Comparison of ENCODE assay signal across 10 mouse cellular contexts in the genomic region with DNA sequence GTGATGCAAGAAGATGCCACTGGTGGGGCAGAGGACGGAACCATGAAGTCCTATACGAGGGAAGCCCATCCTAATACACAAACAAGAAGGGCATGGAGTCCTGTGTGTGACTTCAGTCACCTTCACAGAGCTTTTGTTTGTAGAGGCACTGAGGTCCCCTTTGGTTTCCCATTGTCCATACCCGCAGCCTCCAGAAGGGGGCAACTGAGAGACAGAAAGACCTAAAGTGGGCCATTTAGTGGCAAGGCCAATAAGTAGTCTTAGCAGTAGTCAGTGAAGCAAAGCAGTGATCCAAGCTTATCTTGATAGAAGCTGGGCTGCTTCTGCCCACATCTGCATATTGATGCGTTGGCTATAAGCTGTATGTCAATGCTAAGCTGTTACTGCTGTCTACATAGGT.
DNase-seq lines count a peak whose midpoint lies in the region; ATAC-seq and TF ChIP-seq lines count a peak whose summit lies in the region.
"Had no signal": no experiment of that assay in that cellular context is flagged by ENCODE, and none has a peak within 500 bp of the region (broad histone marks: within the 10 kb centered on the region; RNA-seq: fewer than 3 reads in every experiment).

No protein-coding gene starts in this region.

- ATAC-seq in forebrain, embryonic 14.5 days = no peak
- ATAC-seq in forebrain, embryonic 11.5 days (replicated peaks; ENCODE audit: low FRiP score) = no peak
- no peak for ATAC-seq in midbrain, postnatal 0 days (ENCODE audit: low FRiP score)
- ATAC-seq in midbrain, embryonic 14.5 days (ENCODE audit: low FRiP score, low TSS enrichment) = no peak
- ATAC-seq in erythroblast, adult 5-6 weeks (replicated peaks; ENCODE audit: low FRiP score, poor library complexity, severe bottlenecking) = no peak

- 64% methylated on average over 4 of the region's 4 CpGs for WGBS in forebrain, embryonic 14.5 days
- WGBS in forebrain, embryonic 11.5 days = 70% methylated on average over 4 of the region's 4 CpGs
- WGBS in midbrain, postnatal 0 days = 69% methylated on average over 4 of the region's 4 CpGs
- WGBS in midbrain, embryonic 14.5 days = 60% methylated on average over 4 of the region's 4 CpGs

- peak; percentile 65 for TF ChIP-seq CTCF in midbrain, postnatal 0 days (IDR thresholded peaks at IDR 0.05)

- H3K9me3 ChIP-seq in forebrain, embryonic 14.5 days (replicated peaks; ENCODE audit: control insufficient read depth, low read length) = no peaks in the 10 kb centered on the region
- H3K9me3 ChIP-seq in forebrain, embryonic 11.5 days (ENCODE audit: control insufficient read depth, low read length) = no peaks in the 10 kb centered on the region
- no peaks in the 10 kb centered on the region for H3K9me3 ChIP-seq in midbrain, postnatal 0 days (ENCODE audit: low read length)
- H3K9me3 ChIP-seq in midbrain, embryonic 14.5 days (ENCODE audit: control insufficient read depth, low read length) = no peaks in the 10 kb centered on the region
- H3K9me3 ChIP-seq: heart, embryonic 13.5 days had no signal

- no peaks in the 10 kb centered on the region for H3K36me3 ChIP-seq in forebrain, embryonic 14.5 days (ENCODE audit: control insufficient read depth, insufficient read depth, low read length)
- H3K36me3 ChIP-seq in forebrain, embryonic 11.5 days (ENCODE audit: control insufficient read depth, insufficient read depth, low read length) = no peaks in the 10 kb centered on the region
- H3K36me3 ChIP-seq in midbrain, postnatal 0 days (ENCODE audit: insufficient read depth, low read length) = no peaks in the 10 kb centered on the region
- no peaks in the 10 kb centered on the region for H3K36me3 ChIP-seq in midbrain, embryonic 14.5 days (ENCODE audit: control insufficient read depth, insufficient read depth, low read length)
- H3K36me3 ChIP-seq: heart, embryonic 13.5 days had no signal

- H3K4me2 ChIP-seq in forebrain, embryonic 14.5 days (ENCODE audit: low read length) = no peak overlapping the region
- H3K4me2 ChIP-seq in forebrain, embryonic 11.5 days (ENCODE audit: low read depth, low read length, severe bottlenecking) = no peak overlapping the region
- H3K4me2 ChIP-seq in midbrain, postnatal 0 days (ENCODE audit: low read depth, low read length, poor library complexity, severe bottlenecking) = no peak overlapping the region
- H3K4me2 ChIP-seq in midbrain, embryonic 14.5 days (ENCODE audit: low read length) = no peak overlapping the region
- H3K4me2 ChIP-seq: heart, embryonic 13.5 days had no signal

- H3K4me3 ChIP-seq in forebrain, embryonic 14.5 days (ENCODE audit: low read depth, low read length) = no peak overlapping the region
- no peak overlapping the region for H3K4me3 ChIP-seq in forebrain, embryonic 11.5 days (ENCODE audit: low read depth, low read length)
- no peak overlapping the region for H3K4me3 ChIP-seq in midbrain, postnatal 0 days (ENCODE audit: low read depth, low read length)
- no peak overlapping the region for H3K4me3 ChIP-seq in midbrain, embryonic 14.5 days (replicated peaks; ENCODE audit: low read depth, low read length)
- H3K4me3 ChIP-seq: heart, embryonic 13.5 days had no signal

- no peak overlapping the region for H3K9ac ChIP-seq in forebrain, embryonic 14.5 days (ENCODE audit: low read length)
- H3K9ac ChIP-seq in forebrain, embryonic 11.5 days (ENCODE audit: low read length) = no peak overlapping the region
- H3K9ac ChIP-seq in midbrain, postnatal 0 days (replicated peaks; ENCODE audit: low read length, poor library complexity, severe bottlenecking) = no peak overlapping the region
- H3K9ac ChIP-seq in midbrain, embryonic 14.5 days (replicated peaks; ENCODE audit: low read length) = no peak overlapping the region
- H3K9ac ChIP-seq: heart, embryonic 13.5 days had no signal

- DNase-seq in forebrain, embryonic 14.5 days (ENCODE audit: low spot score) = peak; percentile 37
- DNase-seq in forebrain, embryonic 11.5 days (ENCODE audit: low spot score) = no peak
- no peak for DNase-seq in midbrain, postnatal 0 days (ENCODE audit: low spot score)
- no peak for DNase-seq in midbrain, embryonic 14.5 days
- DNase-seq in embryo, embryonic 11 days = peak; percentile 42
- DNase-seq in retina, embryonic 14.5 days (ENCODE audit: low spot score) = peak; percentile 64
- DNase-seq in layer of hippocampus, adult 9-11 months = no peak

- H3K27ac ChIP-seq in forebrain, embryonic 14.5 days (ENCODE audit: low read depth, low read length) = no peak overlapping the region
- no peak overlapping the region for H3K27ac ChIP-seq in forebrain, embryonic 11.5 days (ENCODE audit: low read depth, low read length)
- no peak overlapping the region for H3K27ac ChIP-seq in midbrain, postnatal 0 days (ENCODE audit: low read depth, low read length)
- H3K27ac ChIP-seq in midbrain, embryonic 14.5 days (replicated peaks; ENCODE audit: low read depth, low read length) = no peak overlapping the region
- H3K27ac ChIP-seq: heart, embryonic 13.5 days; macrophage had no signal

- peaks cover 5% of the 10 kb centered on the region; the same call in 1 of the 2 replicates for H3K4me1 ChIP-seq in forebrain, embryonic 14.5 days (ENCODE audit: control insufficient read depth, insufficient read depth, low read length)
- H3K4me1 ChIP-seq in forebrain, embryonic 11.5 days (replicated peaks; ENCODE audit: control insufficient read depth, insufficient read depth, low read length) = peaks cover 4% of the 10 kb centered on the region; the same call in 1 of the 2 replicates
- H3K4me1 ChIP-seq in midbrain, postnatal 0 days (ENCODE audit: insufficient read depth, low read length) = peaks cover 10% of the 10 kb centered on the region; the same call in 1 of the 2 replicates
- peaks cover 23% of the 10 kb centered on the region for H3K4me1 ChIP-seq in midbrain, embryonic 14.5 days (ENCODE audit: control insufficient read depth, insufficient read depth, low read length)

- H3K27me3 ChIP-seq in forebrain, embryonic 14.5 days (replicated peaks; ENCODE audit: control insufficient read depth, insufficient read depth, low read length) = no peaks in the 10 kb centered on the region
- H3K27me3 ChIP-seq in forebrain, embryonic 11.5 days (ENCODE audit: control insufficient read depth, insufficient read depth, low read length) = no peaks in the 10 kb centered on the region
- H3K27me3 ChIP-seq in midbrain, postnatal 0 days (ENCODE audit: insufficient read depth, low read length) = no peaks in the 10 kb centered on the region
- no peaks in the 10 kb centered on the region for H3K27me3 ChIP-seq in midbrain, embryonic 14.5 days (ENCODE audit: control insufficient read depth, insufficient read depth, low read length)

Comparison
In these comparisons a context has a peak if more than half of its experiments do, and no peak if none do; other contexts are left out.
1. DNase-seq: peak in forebrain, embryonic 14.5 days (single experiment), embryo, embryonic 11 days (single experiment) and retina, embryonic 14.5 days (single experiment); none in forebrain, embryonic 11.5 days (single experiment), midbrain, postnatal 0 days (single experiment), midbrain, embryonic 14.5 days (single experiment) and layer of hippocampus, adult 9-11 months (single experiment).